Mouse (Mus musculus): Measurements from ENCODE around the gene Cobll1.

Gene Cobll1

GRCm38 (mm10) chr2:65195233-65196010 lies 43.8 kb downstream of the Cobll1 start:
- no peak for DNase-seq

GRCm38 (mm10) chr2:65193091-65193795 lies 46.0 kb downstream of the Cobll1 start:
- DNase-seq: no peak

- DNase-seq: no peak
Measured at GRCm38 (mm10) chr2:65191398-65191797, 47.8 kb downstream of the Cobll1 start.

GRCm38 (mm10) chr2:65189346-65189745 lies 49.9 kb downstream of the Cobll1 start:
- no peak for DNase-seq

GRCm38 (mm10) chr2:65188585-65188984 lies 50.6 kb downstream of the Cobll1 start:
- no peak for DNase-seq

- no peak for DNase-seq
Measured at GRCm38 (mm10) chr2:65187652-65188051, 51.6 kb downstream of the Cobll1 start.

- DNase-seq: no peak
Measured at GRCm38 (mm10) chr2:65187164-65187563, 52.0 kb downstream of the Cobll1 start.

- no peak for DNase-seq
Measured at GRCm38 (mm10) chr2:65182747-65183146, 56.5 kb downstream of the Cobll1 start.

GRCm38 (mm10) chr2:65181736-65182135 lies 57.5 kb downstream of the Cobll1 start:
- DNase-seq: no peak

- DNase-seq: no peak
Measured at GRCm38 (mm10) chr2:65181066-65181716, 58.0 kb downstream of the Cobll1 start.

- DNase-seq: no peak
Measured at GRCm38 (mm10) chr2:65175645-65176044, 63.6 kb downstream of the Cobll1 start.

GRCm38 (mm10) chr2:65172071-65172470 lies 67.1 kb downstream of the Cobll1 start:
- DNase-seq: no peak

GRCm38 (mm10) chr2:65171516-65171915 lies 67.7 kb downstream of the Cobll1 start:
- DNase-seq: no peak

- DNase-seq: no peak
Measured at GRCm38 (mm10) chr2:65170693-65171456, 68.3 kb downstream of the Cobll1 start.

GRCm38 (mm10) chr2:65170256-65170655 lies 68.9 kb downstream of the Cobll1 start:
- no peak for DNase-seq

GRCm38 (mm10) chr2:65163990-65164389 lies 75.2 kb downstream of the Cobll1 start:
- no peak for DNase-seq

- DNase-seq: no peak
Measured at GRCm38 (mm10) chr2:65162625-65163024, 76.6 kb downstream of the Cobll1 start.

GRCm38 (mm10) chr2:65161715-65162114 lies 77.5 kb downstream of the Cobll1 start:
- no peak for DNase-seq

GRCm38 (mm10) chr2:65157981-65158651 lies 81.1 kb downstream of the Cobll1 start:
- no peak for DNase-seq

- DNase-seq: no peak
Measured at GRCm38 (mm10) chr2:65157325-65157724, 81.9 kb downstream of the Cobll1 start.

- no peak for DNase-seq
Measured at GRCm38 (mm10) chr2:65148928-65149327, 90.3 kb downstream of the Cobll1 start.

- DNase-seq: no peak
Measured at GRCm38 (mm10) chr2:65147431-65147830, 91.8 kb downstream of the Cobll1 start.
